Mouse (Mus musculus) brain, embryonic 14.5 days (tissue): ENCODE measurements at regions not wholly inside any gene's neighbourhood (a gene's known extent, or its start where the extent isn't known, plus 50 kb on each side); places are given as distances from the start of the nearest gene placed in this dataset.

Experiments
- CTCF ChIP-seq: fragments of 200-500 bp; IDR thresholded peaks from 2 replicates; pipeline ENCODE4 v1.5.1; 2012; ENCODE audit warnings: inconsistent platforms, mild to moderate bottlenecking, moderate library complexity, borderline replicate concordance; ENCODE audit not compliant: insufficient read depth, insufficient read length; ENCODE audit errors: extremely low read depth
- POLR2A ChIP-seq: fragments of 200-500 bp; IDR thresholded peaks from 2 replicates; pipeline ENCODE4 v1.6.1; 2012; ENCODE audit warnings: mild to moderate bottlenecking, inconsistent platforms, borderline replicate concordance; ENCODE audit not compliant: poor library complexity, insufficient read depth, insufficient read length, severe bottlenecking; ENCODE audit errors: extremely low read depth

DNA sequence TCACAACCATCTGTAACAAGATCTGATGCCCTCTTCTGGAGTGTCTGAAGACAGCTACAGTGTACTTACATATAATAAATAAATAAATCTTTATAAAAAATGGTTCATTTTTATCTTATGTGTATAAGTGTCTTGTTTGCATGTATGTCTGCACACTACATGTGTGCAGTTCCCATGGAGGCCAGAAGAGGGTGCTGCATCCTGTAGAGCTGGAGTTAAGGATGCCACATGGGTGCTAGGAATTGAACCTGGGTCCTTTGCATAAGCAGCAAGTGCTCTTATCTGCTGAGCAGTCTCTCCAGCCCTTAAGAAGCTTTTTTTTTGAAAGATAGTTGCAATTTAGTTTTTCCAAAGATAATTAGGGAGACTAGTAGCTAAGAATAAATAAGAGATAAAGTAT lies 264.9 kb downstream of the Uaca start:
- TF ChIP-seq CTCF (no peak), POLR2A (no peak)
